Mouse (Mus musculus): ENCODE results near the gene Pacs2.

Gene Pacs2

DNA sequence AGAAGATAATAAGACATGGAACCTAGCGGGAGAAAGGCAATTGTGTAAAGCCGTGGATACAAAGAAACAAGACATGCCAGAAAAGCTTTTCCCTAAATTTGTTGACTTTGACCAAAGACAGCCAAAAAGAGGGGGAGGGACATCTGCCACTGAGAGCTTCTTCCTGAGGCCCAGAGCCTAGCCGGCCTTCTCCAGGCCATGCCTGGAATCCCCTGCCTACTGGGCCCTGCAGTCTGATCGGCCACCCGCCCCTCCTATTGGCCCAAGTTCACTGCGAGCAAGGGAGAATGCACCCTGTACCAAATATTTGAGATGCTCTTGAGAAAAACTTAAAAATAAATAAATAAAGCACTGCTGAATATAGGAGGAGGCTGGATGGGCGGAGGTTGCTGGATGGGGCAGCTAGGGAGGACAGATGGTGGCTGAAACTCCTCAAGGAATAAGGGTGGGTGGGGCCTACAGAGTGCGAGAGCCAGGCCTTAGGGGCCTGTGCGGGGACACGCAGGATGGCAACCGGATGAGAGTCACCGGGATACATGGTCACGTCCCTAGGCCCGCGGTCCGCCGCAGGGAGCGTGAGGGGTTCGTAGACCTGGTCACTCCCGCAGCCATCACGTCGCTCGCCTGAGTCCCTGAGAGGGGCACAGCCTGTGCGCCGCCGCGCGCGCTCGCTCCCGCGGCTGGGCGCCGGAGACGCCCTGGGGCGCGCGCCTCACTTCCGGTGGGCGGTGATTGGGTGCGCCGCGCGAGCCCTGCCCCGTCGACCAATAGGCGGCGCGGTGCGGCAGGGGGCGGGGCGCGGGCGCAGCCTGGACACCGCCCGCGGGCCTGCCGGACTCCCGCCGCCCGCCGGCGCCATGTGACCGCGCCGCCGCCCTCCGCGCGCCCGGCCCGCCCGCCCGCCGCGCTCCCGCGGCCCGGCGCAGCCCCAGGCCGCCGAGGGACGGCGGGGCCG lies at the start of gene Pacs2:
Gene Pacs2, plus strand, starts transcription at position 905 of the 955 bp plus-strand sequence.
- DNase-seq (ENCODE audit: low spot score): peak; percentile 95

DNA sequence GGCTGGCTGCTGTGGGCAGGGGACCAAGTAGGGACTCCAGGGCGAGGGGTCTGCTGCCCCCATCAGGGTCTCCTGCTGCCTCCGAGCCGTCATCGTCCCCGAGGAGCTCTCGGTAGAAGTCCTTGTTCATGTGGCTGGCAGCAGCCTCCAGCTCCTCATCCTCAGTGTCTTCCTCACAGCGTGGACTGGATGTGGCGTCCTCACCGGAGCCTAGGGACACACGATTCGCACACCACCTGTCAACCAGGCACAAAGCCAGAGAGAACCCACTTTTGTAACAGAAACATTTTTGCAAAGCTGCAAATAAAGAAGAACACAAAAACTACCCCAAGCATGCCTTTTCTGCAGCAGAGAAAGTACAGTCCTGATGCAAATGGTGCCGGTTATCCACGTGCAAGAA lies 48.5 kb upstream of the Pacs2 start:
- DNase-seq (ENCODE audit: low spot score): no peak

DNA sequence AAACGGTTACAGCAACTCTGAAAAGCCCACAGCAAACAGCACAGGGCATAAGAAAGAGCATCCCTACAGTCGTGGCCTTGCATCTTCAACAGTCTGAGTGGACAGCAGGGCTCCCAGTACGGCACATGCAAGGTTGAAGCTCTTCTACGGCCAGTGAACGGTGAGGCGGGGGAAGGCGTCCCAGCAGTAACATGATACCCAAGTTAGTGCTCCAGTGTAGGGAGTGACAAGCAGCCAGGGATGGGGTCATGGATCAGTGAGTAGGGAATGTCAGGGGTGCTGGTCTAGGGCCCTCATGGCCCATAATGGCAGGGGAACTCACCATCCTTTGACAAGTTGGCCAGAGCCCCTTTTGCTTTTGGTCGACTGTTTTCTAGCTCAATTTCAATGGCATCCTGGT lies 45.4 kb upstream of the Pacs2 start:
- DNase-seq (ENCODE audit: low spot score): no peak

DNA sequence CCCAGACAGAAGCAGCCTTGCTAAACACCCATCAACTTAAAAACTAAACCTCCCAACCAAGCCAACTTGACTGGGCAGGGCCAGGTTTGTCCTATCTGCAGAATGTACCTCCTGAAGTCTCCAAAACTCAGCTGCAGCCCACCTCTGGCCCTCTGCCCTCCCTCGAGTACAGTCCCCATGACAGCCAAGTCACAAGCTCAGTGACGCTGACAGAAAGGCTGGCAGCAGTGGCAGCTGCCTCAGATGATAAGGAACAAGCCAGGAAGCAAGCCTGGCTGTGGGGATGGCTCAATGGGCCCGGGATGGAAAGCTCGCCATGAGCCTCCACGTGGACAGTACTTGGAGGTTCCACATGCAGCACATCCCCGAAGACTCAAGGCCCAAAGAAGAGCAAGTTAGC lies 44.7 kb upstream of the Pacs2 start:
- DNase-seq (ENCODE audit: low spot score): no peak

DNA sequence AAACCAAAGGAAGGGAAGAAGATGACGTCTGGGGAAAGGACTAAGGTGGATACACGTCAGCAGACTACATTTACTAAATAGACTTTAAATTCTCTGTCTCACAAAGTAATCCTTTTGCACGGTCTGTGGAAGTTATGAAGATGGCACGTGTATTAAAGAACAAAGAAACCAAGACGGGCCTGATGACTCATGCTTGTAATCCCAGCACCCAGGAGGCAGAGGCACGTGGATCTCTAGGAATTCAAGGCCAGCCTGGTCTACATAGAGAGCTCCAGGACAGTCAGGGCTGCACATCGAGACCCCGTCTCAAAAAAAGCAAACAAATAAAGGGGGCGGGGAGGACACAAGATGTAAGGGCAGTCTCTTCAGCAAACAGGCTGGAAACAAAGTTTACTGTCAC lies 39.6 kb upstream of the Pacs2 start:
- DNase-seq (ENCODE audit: low spot score): no peak

DNA sequence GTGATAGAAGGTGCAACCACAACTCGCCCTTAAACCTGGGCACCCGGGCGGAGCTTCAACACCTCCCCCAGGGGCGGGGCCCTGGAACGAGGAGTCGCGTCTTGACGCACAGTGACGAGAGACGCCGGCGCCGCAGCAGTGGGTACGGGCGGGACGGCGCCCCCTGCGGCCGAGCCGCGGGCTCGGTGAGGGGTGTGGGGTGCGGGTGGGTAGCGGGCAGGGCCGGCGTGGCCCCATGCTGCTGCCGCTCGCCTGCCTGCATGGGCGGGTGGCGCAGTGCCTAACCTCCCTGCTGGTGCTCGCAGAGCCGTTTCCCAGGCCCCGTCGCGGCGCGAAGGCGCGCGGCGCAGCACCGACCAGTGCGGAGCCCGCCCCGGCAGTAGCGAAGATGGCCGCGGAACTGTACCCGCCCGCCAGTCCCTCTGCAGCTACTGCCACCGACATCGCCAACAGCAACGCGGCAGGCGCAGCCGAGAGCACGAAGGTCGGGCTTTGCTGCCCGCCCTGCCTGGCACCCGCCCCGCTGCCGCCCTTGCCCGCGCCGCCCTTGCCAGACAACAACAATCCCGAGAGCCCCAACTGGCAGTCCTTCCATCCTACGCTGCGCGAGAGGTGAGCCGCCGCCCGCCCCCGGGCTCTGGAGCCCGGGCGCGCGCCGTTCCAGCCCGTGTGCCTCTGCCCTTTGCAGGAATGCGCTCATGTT lies 37.8 kb upstream of the Pacs2 start, which contains the start of gene Btbd6:
Gene Btbd6, plus strand, starts transcription at position 112 of the 703 bp plus-strand sequence.
- peak; percentile 92 for DNase-seq (ENCODE audit: low spot score)

DNA sequence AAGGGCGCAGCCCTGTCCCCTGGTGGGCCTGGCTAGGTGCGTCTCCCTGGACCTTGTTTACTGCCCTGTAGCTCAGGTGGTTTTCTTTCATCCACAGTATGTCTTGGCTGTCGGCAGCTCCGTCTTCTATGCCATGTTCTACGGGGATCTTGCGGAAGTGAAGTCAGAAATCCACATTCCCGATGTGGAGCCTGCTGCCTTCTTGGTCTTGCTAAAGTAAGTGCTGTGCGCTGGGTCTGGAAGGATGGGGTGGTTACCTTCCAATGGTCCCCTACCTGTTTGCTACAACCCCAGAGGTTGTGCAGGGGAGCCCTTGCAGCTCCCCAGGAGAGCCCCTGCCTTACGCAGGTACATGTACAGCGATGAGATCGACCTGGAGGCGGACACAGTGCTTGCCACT lies 37.2 kb upstream of the Pacs2 start:
- DNase-seq (ENCODE audit: low spot score): no peak

DNA sequence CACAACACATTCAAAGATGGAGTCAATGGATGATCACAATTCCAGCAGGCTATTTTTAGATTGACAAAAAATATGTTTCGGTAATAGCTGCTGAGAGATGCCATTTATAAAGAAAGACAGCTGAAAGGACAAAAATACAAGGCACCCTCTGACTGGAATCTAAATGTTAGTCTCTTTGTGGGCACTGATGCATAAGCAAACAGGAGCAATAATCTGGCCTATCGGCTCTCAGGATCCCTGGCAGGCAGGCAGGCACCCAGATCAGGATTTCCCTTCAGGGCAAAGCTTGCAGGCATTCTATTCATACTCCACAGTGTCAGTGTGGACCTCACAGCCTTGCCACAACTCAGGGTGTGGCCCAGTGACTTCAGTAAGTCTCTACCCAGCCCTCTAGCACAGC lies 32.3 kb upstream of the Pacs2 start:
- no peak for DNase-seq (ENCODE audit: low spot score)

DNA sequence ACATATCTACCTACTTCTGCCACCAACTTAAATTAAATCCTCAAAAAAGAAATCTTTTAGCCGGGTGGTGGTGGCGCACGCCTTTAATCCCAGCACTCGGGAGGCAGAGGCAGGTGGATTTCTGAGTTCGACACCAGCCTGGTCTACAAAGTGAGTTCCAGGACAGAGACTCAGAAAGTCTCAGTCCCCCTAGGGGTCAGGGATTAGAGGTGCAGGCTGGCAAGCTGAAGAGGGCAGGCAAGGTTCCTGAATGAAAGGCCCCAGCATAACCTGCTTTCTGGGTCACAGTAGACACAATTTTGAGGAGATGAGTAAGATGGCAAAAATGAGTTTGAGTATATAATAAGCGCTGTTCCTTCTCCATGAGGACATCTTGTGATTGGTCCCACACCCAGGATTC lies 29.0 kb upstream of the Pacs2 start:
- DNase-seq (ENCODE audit: low spot score): peak; percentile 18

DNA sequence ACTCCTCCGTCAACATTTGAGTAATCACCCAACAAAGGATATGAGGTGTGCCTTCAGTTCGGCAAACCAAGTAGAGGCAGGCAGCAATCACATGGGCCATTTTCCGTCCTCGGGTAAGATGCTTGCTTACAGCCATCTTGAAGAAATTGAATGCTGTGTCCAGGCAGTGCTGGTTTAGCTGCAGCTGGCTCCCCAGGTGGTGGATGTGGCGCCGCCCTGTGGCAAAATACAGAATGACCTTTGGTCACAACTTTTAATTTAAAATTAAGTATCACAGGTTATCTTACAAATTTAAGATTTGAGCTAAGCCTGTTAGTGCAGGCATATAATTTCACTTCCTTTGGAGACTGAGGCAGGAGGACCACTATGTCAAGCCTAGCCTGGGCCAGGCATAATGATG lies 26.4 kb upstream of the Pacs2 start:
- peak; percentile 20 for DNase-seq (ENCODE audit: low spot score)

DNA sequence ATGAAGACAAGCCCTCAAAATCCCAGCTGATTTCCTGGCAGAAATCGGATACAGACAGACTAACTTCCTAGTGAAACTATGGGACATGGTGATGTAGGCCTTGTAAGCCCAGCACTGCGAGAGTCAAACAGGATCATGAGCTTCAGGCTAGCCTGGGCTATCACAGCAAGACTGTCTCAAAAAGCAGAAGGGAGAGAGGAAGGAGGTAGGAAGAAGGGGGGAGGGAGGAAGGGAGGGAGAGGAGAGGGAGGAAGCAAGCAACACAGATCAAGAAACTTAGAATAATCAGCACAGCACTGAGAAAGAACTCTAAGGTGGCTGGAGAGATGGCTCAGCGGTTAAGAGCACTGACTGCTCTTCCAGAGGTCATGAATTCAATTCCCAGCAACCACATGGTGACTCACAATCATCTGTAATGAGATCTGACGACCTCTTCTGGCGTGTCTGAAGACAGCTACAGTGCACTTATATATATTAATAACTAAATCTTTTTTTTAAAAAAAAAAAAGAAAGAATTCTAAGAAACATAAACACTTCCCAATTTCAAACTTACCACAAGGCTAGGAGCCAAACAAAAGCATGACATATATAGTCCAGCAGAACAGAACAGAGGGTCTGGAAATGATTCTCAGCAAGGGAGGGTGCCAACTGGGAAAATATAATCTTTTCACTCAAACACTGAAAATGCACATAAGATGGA lies 23.5 kb upstream of the Pacs2 start:
- DNase-seq (ENCODE audit: low spot score): no peak

DNA sequence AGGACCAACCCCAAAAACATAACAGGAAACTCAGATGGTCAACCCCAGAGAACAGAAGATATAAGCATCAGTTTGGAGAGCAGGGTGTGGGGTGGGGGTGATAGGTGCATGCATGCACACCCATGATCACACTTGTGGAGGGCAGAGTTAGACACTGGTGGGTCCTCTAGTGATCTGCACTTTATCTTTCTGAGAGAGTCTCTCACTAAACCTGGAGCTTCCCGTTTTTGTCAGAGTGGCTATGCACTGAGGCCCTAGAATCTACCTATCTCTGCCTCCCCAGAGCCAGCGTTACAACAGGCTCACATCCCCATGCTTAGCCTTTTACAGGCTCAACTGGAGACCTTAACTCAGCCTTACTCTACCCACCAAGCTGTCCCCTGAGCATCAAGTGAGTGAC lies 22.9 kb upstream of the Pacs2 start:
- no peak for DNase-seq (ENCODE audit: low spot score)

DNA sequence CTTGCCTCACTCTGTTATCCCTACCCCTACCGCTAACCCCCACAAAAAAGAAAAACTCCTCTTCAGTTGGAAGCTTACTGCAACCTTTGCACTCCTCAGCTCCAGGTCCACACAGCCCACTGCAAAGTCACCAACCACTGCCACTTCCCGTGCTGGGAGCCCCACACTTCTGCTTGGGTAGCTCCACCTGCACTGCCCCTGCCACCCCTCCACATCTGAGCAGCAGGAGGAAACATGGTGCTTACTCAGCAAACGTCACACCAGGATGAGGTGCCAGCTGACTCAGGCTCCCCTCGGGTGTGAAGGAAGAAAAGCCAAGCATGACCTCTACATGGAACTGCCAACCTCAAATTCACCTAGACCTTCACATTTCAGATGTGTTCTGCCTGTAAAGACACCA lies 20.2 kb upstream of the Pacs2 start:
- no peak for DNase-seq (ENCODE audit: low spot score)

DNA sequence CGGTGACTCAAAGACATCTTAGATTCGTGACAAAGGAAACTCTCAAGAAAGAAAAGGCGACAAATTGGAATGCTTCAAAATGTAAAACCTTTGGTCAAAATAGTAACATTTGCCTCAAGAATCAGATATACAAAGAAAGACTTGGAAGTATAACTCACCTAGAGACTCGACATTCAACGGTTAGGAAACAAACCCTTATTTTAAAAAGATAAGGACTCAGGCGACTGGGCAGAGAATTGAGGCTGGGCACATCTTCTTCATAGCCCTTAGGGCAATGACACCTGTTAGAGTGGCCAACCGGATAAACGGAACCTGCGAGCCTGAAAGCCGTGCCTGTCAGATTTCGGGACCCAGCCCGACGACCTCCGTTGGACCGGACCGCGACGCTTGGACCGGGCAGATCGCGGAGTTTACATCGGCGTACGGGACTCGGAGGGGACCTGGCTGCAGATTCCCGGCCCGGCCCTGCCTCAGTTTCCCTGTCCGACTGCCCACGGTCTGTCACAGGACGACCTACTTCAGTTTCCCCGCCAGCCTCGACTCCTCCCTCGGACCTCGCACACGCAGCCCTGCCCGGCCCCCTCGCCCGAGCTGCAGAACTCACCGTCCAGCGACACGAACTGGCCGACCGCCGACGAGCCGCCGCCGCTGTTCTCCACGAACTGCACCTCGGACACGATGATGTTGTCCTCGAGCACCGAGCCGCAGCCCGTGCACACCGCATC lies 14.6 kb upstream of the Pacs2 start:
- peak; percentile 14 for DNase-seq (ENCODE audit: low spot score)

DNA sequence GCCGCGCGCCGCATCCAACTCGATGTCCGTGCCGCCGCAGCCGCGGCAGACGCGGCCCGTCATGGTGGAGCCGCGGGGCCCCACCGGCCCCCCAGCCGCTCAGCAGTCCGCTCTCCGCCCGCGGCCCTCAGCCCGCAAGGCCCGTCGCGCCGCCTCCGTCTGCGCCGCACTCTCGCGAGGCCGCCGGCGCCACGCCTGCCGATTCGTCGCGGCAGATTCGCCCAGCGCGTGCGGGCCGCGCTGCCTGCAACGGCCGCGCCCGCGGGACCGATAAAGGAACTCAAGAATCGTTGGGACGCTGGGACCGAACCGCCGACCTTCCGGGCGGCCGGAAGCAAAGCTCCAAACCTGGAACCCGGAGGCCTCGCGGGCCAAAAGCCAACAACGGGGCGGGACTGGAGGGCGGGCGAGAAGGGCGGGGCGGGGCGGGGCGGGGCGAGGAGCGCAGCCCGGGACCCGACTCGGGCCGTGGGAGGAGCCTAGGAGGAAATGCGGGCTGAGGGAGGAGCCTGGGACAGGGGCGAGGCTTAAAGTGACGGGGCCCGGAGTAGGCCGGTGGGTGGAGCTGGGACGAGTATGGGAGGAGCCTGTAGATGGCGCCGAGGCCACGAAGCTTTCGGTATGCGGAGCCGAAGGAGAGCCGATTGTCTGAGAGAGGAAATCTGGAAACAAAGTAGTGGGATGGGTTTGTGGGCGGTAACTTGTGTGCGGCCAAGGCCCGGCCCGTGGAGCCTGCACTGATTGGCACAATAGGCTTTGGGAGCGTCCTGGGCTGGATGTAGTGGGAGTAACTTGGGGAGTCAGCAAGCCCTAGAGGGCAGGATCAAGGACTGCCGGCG lies 13.8 kb upstream of the Pacs2 start, which contains the start of gene Brf1:
Gene Brf1, minus strand, starts transcription at position 411 of the 839 bp plus-strand sequence.
- DNase-seq (ENCODE audit: low spot score): peak; percentile 99

DNA sequence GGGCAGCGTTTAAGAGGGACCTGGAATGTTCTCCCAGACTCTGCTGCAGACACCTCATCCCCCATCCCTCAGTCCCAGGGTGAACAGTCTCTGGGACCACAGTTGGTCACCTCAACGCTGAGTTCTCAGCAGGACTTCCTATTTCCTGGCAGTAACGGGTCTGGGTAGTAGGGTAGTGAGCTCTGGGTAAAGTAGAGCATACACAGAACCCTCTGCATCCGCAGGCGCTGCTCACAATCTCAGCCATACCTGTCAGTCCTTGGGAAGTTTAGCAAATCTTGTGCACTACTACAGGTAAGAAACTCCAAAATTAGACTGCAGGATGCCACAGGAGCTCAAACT lies 13.2 kb upstream of the Pacs2 start:
- DNase-seq (ENCODE audit: low spot score): no peak

DNA sequence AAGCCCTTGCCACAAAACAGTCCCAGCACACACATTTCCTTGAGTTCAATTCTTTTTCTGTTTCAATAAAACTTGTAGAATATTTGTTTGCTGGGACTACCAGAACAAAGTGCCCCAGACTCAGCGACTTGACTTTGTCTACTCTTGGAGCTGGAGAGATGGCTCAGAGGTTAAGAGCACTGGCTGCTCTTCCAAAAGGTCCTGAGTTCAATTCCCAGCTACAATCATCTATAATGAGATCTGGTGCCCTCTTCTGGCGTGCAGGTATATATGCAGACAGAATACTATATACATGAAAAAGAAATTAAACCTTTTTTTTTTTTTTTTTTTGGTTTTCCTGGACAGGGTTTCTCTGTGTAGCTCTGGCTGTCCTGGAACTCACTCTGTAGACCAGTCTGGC lies 11.6 kb upstream of the Pacs2 start:
- no peak for DNase-seq (ENCODE audit: low spot score)

DNA sequence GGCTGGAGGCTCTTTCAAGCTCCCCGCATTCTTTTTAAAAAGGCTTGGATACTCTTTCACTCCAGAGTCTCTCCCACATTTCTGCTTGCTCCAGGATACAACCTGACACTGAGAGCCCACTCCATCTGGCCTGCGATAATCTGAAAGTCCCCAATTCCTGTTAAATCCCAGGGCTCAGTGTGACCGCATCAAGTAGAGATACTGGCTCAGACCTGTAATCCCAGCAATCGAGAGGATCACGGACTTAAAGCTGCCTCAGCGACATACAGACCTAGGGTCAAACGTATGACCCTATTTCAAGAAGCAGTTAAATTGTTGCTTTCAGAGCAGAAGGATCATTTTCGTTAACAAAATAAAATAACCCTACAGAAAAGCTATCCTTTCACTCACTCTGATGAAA lies 10.3 kb upstream of the Pacs2 start:
- no peak for DNase-seq (ENCODE audit: low spot score)

DNA sequence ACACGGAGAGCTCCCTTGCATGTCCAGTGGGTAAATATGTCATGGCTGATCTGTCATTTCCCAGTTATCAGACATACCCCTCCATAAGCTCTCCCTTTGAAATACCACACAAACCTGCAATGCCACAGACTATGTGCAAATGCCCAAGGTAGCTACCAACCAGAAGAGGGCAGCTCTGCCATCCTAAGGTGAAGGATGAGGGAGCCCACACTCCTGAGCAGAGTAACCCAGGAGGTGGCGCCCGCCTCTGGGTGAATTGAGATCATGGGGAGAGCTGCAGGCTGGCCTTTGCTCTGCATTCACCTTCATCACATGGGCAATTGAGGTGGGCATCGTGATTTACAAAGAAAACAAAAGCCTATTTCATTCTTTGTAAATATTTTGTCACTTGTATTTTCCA lies 9.3 kb upstream of the Pacs2 start:
- DNase-seq (ENCODE audit: low spot score): peak; percentile 34

DNA sequence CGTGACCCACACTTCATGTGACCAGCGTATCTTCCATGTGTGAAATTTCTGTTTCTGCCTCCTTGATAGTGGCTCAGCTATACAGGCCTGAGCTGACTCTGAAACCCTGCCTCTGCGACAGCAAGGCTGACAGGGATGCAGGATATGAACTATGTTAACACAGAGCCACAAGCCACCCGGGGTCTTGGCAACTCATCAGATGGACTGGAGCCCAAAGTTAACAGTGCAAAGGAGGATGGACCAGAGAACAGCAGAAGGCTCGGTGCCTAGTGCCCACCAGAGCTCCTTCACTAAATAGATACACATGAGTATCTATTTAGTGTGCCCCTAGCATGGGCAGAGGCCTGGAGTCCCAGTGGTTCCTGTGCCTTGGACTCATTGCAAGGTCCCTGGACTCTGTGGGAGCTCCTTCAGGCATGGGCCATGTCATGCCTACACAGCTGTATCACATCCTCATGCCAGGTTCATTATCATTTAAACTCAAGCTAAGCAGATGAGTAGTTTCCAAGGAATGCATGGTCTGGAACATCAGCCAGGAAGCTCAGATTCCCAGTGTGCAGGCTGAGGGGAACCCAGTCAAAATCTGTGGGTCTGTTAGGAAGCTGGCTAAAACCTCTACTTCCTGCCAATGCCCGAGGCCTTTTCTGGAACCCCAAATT lies 2.5 kb upstream of the Pacs2 start:
- no peak for DNase-seq (ENCODE audit: low spot score)

DNA sequence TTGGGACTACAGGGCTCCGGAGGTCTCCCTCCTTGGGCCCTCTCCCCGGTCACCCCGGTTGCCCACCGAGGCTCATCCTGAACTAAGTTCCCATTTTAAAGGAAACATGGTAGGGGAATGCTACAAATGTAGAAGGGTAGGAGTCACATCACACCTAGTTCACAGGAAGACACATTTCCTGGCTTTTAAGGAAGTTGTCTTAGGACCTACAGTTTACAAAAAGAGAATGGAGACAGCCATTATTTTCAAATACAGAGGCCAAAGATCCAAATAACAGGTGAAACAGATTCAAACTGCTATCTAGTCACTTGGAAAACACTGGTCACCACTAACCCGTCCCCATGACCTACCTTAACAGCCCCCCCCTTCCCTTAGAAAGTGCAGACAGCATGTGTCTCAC lies 1.9 kb upstream of the Pacs2 start:
- no peak for DNase-seq (ENCODE audit: low spot score)
